Comparison of ENCODE assay signal across 16 mouse cellular contexts in genomic region chr2:153508405-153508804, GRCm38 (mm10). TPM values are rescaled to one million over a fixed set of nuclear protein-coding genes. Genes with fewer than 3 reads are reported as not detected.
DNase-seq lines count a peak whose midpoint lies in the region; ATAC-seq and TF ChIP-seq lines count a peak whose summit lies in the region.
"Had no signal": no experiment of that assay in that cellular context is flagged by ENCODE, and none has a peak within 500 bp of the region (broad histone marks: within the 10 kb centered on the region; RNA-seq: fewer than 3 reads in every experiment).

No protein-coding gene starts in this region.

- no peak for DNase-seq in forebrain, postnatal 0 days
- peak; percentile 5 for DNase-seq in layer of hippocampus, adult 9-11 months
- no peak for DNase-seq in layer of hippocampus, adult 18-20 months (ENCODE audit: low spot score in 2 of 2)
- DNase-seq in midbrain, embryonic 14.5 days, result no peak
- no peak for DNase-seq in adrenal gland, adult 2 months
- DNase-seq: gastrocnemius, postnatal 10 days; kidney, adult 9 months; thymus, adult 2 months had no signal

- H3K9me3 ChIP-seq in forebrain, embryonic 13.5 days (replicated peaks), result no peaks in the 10 kb centered on the region
- H3K9me3 ChIP-seq in forebrain, postnatal 0 days (ENCODE audit: low read length), result no peaks in the 10 kb centered on the region
- H3K9me3 ChIP-seq in embryonic facial prominence, embryonic 12.5 days, result no peaks in the 10 kb centered on the region
- H3K9me3 ChIP-seq in midbrain, embryonic 14.5 days (ENCODE audit: control insufficient read depth, low read length), result no peaks in the 10 kb centered on the region
- H3K9me3 ChIP-seq: G1E; heart, embryonic 12.5 days had no signal

- 64% methylated on average over 3 of the region's 3 CpGs for WGBS in forebrain, embryonic 13.5 days
- 63% methylated on average over 3 of the region's 3 CpGs for WGBS in forebrain, postnatal 0 days
- WGBS in embryonic facial prominence, embryonic 12.5 days, result 56% methylated on average over 3 of the region's 3 CpGs
- 48% methylated on average over 3 of the region's 3 CpGs for WGBS in midbrain, embryonic 14.5 days

- ATAC-seq in forebrain, embryonic 13.5 days, result no peak
- no peak for ATAC-seq in forebrain, postnatal 0 days
- no peak for ATAC-seq in embryonic facial prominence, embryonic 12.5 days (ENCODE audit: insufficient number of reproducible peaks, insufficient read depth, low FRiP score, low TSS enrichment)
- ATAC-seq in midbrain, embryonic 14.5 days (ENCODE audit: low FRiP score, low TSS enrichment), result no peak

- no peak overlapping the region; the same call in 1 of the 2 replicates for H3K27ac ChIP-seq in forebrain, embryonic 13.5 days
- no peak overlapping the region for H3K27ac ChIP-seq in forebrain, postnatal 0 days (ENCODE audit: low read depth, low read length)
- H3K27ac ChIP-seq in embryonic facial prominence, embryonic 12.5 days, result no peak overlapping the region
- peak overlapping the region; percentile 81; the same call in 1 of the 2 replicates for H3K27ac ChIP-seq in midbrain, embryonic 14.5 days (replicated peaks; ENCODE audit: low read depth, low read length)

- TF ChIP-seq CTCF in forebrain, postnatal 0 days (IDR thresholded peaks at IDR 0.05; ENCODE audit: low read depth), result no peak

- no peaks in the 10 kb centered on the region for H3K27me3 ChIP-seq in forebrain, embryonic 13.5 days
- H3K27me3 ChIP-seq in forebrain, postnatal 0 days (ENCODE audit: insufficient read depth, low read length), result no peaks in the 10 kb centered on the region
- H3K27me3 ChIP-seq in embryonic facial prominence, embryonic 12.5 days, result no peaks in the 10 kb centered on the region; the same call in 1 of the 2 replicates
- H3K27me3 ChIP-seq in midbrain, embryonic 14.5 days (ENCODE audit: control insufficient read depth, insufficient read depth, low read length), result no peaks in the 10 kb centered on the region
- H3K27me3 ChIP-seq: heart, embryonic 12.5 days had no signal

- H3K4me2 ChIP-seq in forebrain, embryonic 13.5 days, result no peak overlapping the region
- H3K4me2 ChIP-seq in forebrain, postnatal 0 days (ENCODE audit: low read depth), result no peak overlapping the region
- no peak overlapping the region for H3K4me2 ChIP-seq in embryonic facial prominence, embryonic 12.5 days (replicated peaks)
- H3K4me2 ChIP-seq in midbrain, embryonic 14.5 days (ENCODE audit: low read length), result no peak overlapping the region

- H3K36me3 ChIP-seq in forebrain, embryonic 13.5 days (ENCODE audit: poor library complexity, severe bottlenecking), result no peaks in the 10 kb centered on the region
- H3K36me3 ChIP-seq in forebrain, postnatal 0 days (ENCODE audit: insufficient read depth), result no peaks in the 10 kb centered on the region
- H3K36me3 ChIP-seq in embryonic facial prominence, embryonic 12.5 days, result no peaks in the 10 kb centered on the region
- H3K36me3 ChIP-seq in midbrain, embryonic 14.5 days (ENCODE audit: control insufficient read depth, insufficient read depth, low read length), result no peaks in the 10 kb centered on the region
- H3K36me3 ChIP-seq: heart, embryonic 12.5 days had no signal

- H3K9ac ChIP-seq in forebrain, embryonic 13.5 days, result 0 out of 2 replicates have a peak overlapping the region, but pooled peaks have one; percentile 21
- H3K9ac ChIP-seq in forebrain, postnatal 0 days, result no peak overlapping the region
- peak overlapping the region; percentile 12; the same call in 1 of the 2 replicates for H3K9ac ChIP-seq in embryonic facial prominence, embryonic 12.5 days
- no peak overlapping the region for H3K9ac ChIP-seq in midbrain, embryonic 14.5 days (replicated peaks; ENCODE audit: low read length)

- no peak overlapping the region for H3K4me3 ChIP-seq in forebrain, embryonic 13.5 days
- no peak overlapping the region for H3K4me3 ChIP-seq in forebrain, postnatal 0 days (ENCODE audit: low read depth, low read length)
- no peak overlapping the region for H3K4me3 ChIP-seq in embryonic facial prominence, embryonic 12.5 days
- no peak overlapping the region for H3K4me3 ChIP-seq in midbrain, embryonic 14.5 days (replicated peaks; ENCODE audit: low read depth, low read length)
- H3K4me3 ChIP-seq: heart, embryonic 12.5 days had no signal

- H3K4me1 ChIP-seq in forebrain, embryonic 13.5 days, result peaks cover 45% of the 10 kb centered on the region
- no peaks in the 10 kb centered on the region for H3K4me1 ChIP-seq in forebrain, postnatal 0 days (ENCODE audit: insufficient read depth)
- H3K4me1 ChIP-seq in embryonic facial prominence, embryonic 12.5 days, result peaks cover 10% of the 10 kb centered on the region; the same call in 1 of the 2 replicates
- H3K4me1 ChIP-seq in midbrain, embryonic 14.5 days (ENCODE audit: control insufficient read depth, insufficient read depth, low read length), result peaks cover 31% of the 10 kb centered on the region

RNA-seq across cellular contexts. Expression of gene 4930404H24Rik, which starts 15.8 kb away (rescaled TPM):
- polyA plus RNA-seq in forebrain, embryonic 13.5 days (2015; fragmentation: Nextera tagmentation; extraction: Ambion mirVana), result not detected in 2 replicates
- total RNA-seq in forebrain, postnatal 0 days (2014; rRNA removed), result not detected in 2 replicates
- polyA plus RNA-seq in forebrain, postnatal 0 days (2015; fragmentation: Nextera tagmentation; extraction: Ambion mirVana), result not detected in 2 replicates
- total RNA-seq in layer of hippocampus, adult 18-20 months (2021), result not detected
- not detected in 2 replicates for polyA plus RNA-seq in embryonic facial prominence, embryonic 12.5 days (2016; fragmentation: Nextera tagmentation; extraction: Ambion mirVana)
- not detected in 2 replicates for polyA plus RNA-seq in midbrain, embryonic 14.5 days (2014; fragmentation: Nextera tagmentation; extraction: Ambion mirVana)
- total RNA-seq in adrenal gland, adult 2 months (2021), result not detected
- not detected in 2 replicates for polyA plus RNA-seq in adrenal gland, adult 2 months (2012; rRNA removed)
- total RNA-seq: adrenal gland, postnatal 36 days; G1E; gastrocnemius, postnatal 10 days; layer of hippocampus, postnatal 14 days had no signal
- polyA plus RNA-seq: G1E; heart, embryonic 12.5 days; limb, embryonic 11.5 days; liver, embryonic 16.5 days; thymus, adult 2 months had no signal

RNA-seq across cellular contexts. Expression of gene Nol4l, which starts 21.4 kb away (rescaled TPM):
- polyA plus RNA-seq in forebrain, embryonic 13.5 days (2015; fragmentation: Nextera tagmentation; extraction: Ambion mirVana), result 32.1 and 36.7 TPM in 2 replicates
- total RNA-seq in forebrain, postnatal 0 days (2014; rRNA removed), result 57.4 and 58.5 TPM in 2 replicates
- 20.5 and 28.0 TPM in 2 replicates for polyA plus RNA-seq in forebrain, postnatal 0 days (2015; fragmentation: Nextera tagmentation; extraction: Ambion mirVana)
- total RNA-seq in layer of hippocampus, adult 18-20 months (2021), result 10 to 100 TPM; 46.5 to 48.1 TPM
- polyA plus RNA-seq in embryonic facial prominence, embryonic 12.5 days (2016; fragmentation: Nextera tagmentation; extraction: Ambion mirVana), result 19.4 and 22.3 TPM in 2 replicates
- polyA plus RNA-seq in midbrain, embryonic 14.5 days (2014; fragmentation: Nextera tagmentation; extraction: Ambion mirVana), result 44.8 and 51.7 TPM in 2 replicates
- total RNA-seq in adrenal gland, adult 2 months (2021), result 10 to 100 TPM; 11.5 to 16.4 TPM
- polyA plus RNA-seq in adrenal gland, adult 2 months (2012; rRNA removed), result 6.5 and 9.2 TPM in 2 replicates

Comparison
In these comparisons a context has a peak if more than half of its experiments do, and no peak if none do; other contexts are left out.
1. H3K9ac ChIP-seq: peak in forebrain, embryonic 13.5 days (single experiment) and embryonic facial prominence, embryonic 12.5 days (single experiment); none in forebrain, postnatal 0 days (single experiment) and midbrain, embryonic 14.5 days (single experiment).